24 mouse cellular contexts compared by ENCODE assay signal in genomic region chr8:104787049-104787448, GRCm38 (mm10). TPM values are rescaled to one million over a fixed set of nuclear protein-coding genes. Genes with fewer than 3 reads are reported as not detected.
A peak's percentile ranks its signal among the peaks of the same experiment; 100 is the strongest.
DNase-seq lines count a peak whose midpoint lies in the region; ATAC-seq and TF ChIP-seq lines count a peak whose summit lies in the region.
"Had no signal": no experiment of that assay in that cellular context is flagged by ENCODE, and none has a peak within 500 bp of the region (broad histone marks: within the 10 kb centered on the region; RNA-seq: fewer than 3 reads in every experiment).

No protein-coding gene starts in this region.

- H3K27me3 ChIP-seq in C2C12 (ENCODE audit: control insufficient read depth, insufficient read depth, insufficient read length) (no peaks in the 10 kb centered on the region), Patski (peaks cover 6% of the 10 kb centered on the region)
- H3K27me3 ChIP-seq: CH12.LX; embryonic facial prominence, embryonic 12.5 days; heart, embryonic 15.5 days; limb, embryonic 13.5 days had no signal

- H3K79me3 ChIP-seq in C2C12 (ENCODE audit: low read depth), result no peaks in the 10 kb centered on the region

- intact Hi-C loops in left cerebral cortex, postnatal 10 days (cut with DNase I), result no loop called here
- intact Hi-C loops in left cerebral cortex, postnatal 25 days (cut with DNase I), result no loop called here

- in situ Hi-C loops in Patski (cut with MboI; ENCODE audit: low pct_unique_long_range_greater_than_20kb), result no loop called here

- H3ac ChIP-seq in C2C12 (ENCODE audit: control insufficient read depth, insufficient read length, low read depth), result no peak overlapping the region

- TF ChIP-seq CTCF in C2C12 (IDR thresholded peaks at IDR 0.05; ENCODE audit: control insufficient read depth, insufficient read depth, insufficient read length) (no peak), Patski (IDR thresholded peaks at IDR 0.05) (no peak)

- POLR2A ChIA-PET in Patski (lab: Charles Lee), result no interaction called here

- no peak overlapping the region for H3K4me3 ChIP-seq in C2C12 (ENCODE audit: insufficient read depth, poor library complexity, severe bottlenecking)
- H3K4me3 ChIP-seq: embryonic facial prominence, embryonic 12.5 days; forebrain, embryonic 10.5 days; heart, embryonic 15.5 days; limb, embryonic 13.5 days had no signal

- CTCF ChIA-PET in Patski (lab: Charles Lee), result interaction anchor here (0.8 to 1.2 kb wide), 2 partner anchors 17 to 21 kb away, joined by 3 to 4 read pairs; no protein-coding TSS in a partner anchor

- ATAC-seq in Patski, result peak; percentile 85
- ATAC-seq: midbrain, embryonic 16.5 days had no signal

- peak; percentile 7 for DNase-seq in left cerebral cortex, adult 11 months (ENCODE audit: low spot score)
- DNase-seq in left cerebral cortex, postnatal 10 days (ENCODE audit: extremely low spot score in 1 of 2, low spot score in 2 of 2), result no peak
- peak; percentile 31 for DNase-seq in Patski (ENCODE audit: low read depth, low spot score)
- DNase-seq in left cerebral cortex, postnatal 25 days (ENCODE audit: low spot score in 2 of 2), result peak; percentile 11 to 78
- no peak for DNase-seq in thymus, adult 18-20 months
- no peak for DNase-seq in lung, postnatal 14 days
- no peak for DNase-seq in heart, adult 18-20 months
- DNase-seq: cerebellum, adult 18-20 months; kidney, adult 9 months; thymus, postnatal 25 days had no signal

- H3K79me2 ChIP-seq in C2C12 (ENCODE audit: control insufficient read depth, insufficient read depth), result no peaks in the 10 kb centered on the region

- no peaks in the 10 kb centered on the region for H3K36me3 ChIP-seq in C2C12 (ENCODE audit: control insufficient read depth, insufficient read depth)
- H3K36me3 ChIP-seq: embryonic facial prominence, embryonic 12.5 days; forebrain, embryonic 10.5 days; heart, embryonic 15.5 days; limb, embryonic 13.5 days had no signal

TF ChIP-seq in C2C12, 6 proteins besides CTCF, POLR2A, EP300 and RAD21:
- TF ChIP-seq FOSL1 (IDR thresholded peaks at IDR 0.05; ENCODE audit: insufficient read depth, low read length, poor library complexity, severe bottlenecking), result peak; percentile 93
- TF ChIP-seq CEBPB (IDR thresholded peaks at IDR 0.05; ENCODE audit: low read depth), result peak; percentile 3
- no peak for TF ChIP-seq MAX (IDR thresholded peaks at IDR 0.05)
- no peak for TF ChIP-seq MYOG (IDR thresholded peaks at IDR 0.05; ENCODE audit: control insufficient read depth, extremely low read depth, insufficient read length)

RNA-seq across cellular contexts. Expression of gene Ces2b, which starts 44.3 kb away (rescaled TPM):
- total RNA-seq in left cerebral cortex, postnatal 10 days (2021), result under 1 TPM; 0.26 to 0.45 TPM
- polyA plus RNA-seq in C2C12 (2012; fragmentation: generic; extraction: Trizol), result not detected
- polyA plus RNA-seq in Patski (2021), result not detected
- under 1 TPM; 0.16 to 0.46 TPM for total RNA-seq in left cerebral cortex, postnatal 25 days (2021)
- under 1 TPM; 0.22 to 0.44 TPM for total RNA-seq in heart, adult 18-20 months (2021)
- total RNA-seq: CH12.LX; common myeloid progenitor, adult 5-6 weeks; hematopoietic stem cell, adult 5-6 weeks; megakaryocyte, adult 5-6 weeks had no signal
- polyA plus RNA-seq: limb, embryonic 13.5 days had no signal

RNA-seq across cellular contexts. Expression of gene Ces2a, which starts 53.2 kb away (rescaled TPM):
- total RNA-seq in left cerebral cortex, postnatal 10 days (2021), result not detected
- polyA plus RNA-seq in C2C12 (2012; fragmentation: generic; extraction: Trizol) (not detected), Patski (2021) (not detected)
- not detected for total RNA-seq in left cerebral cortex, postnatal 25 days (2021)
- not detected for total RNA-seq in heart, adult 18-20 months (2021)
- total RNA-seq: CH12.LX; common myeloid progenitor, adult 5-6 weeks; gastrocnemius, adult 18-20 months; hematopoietic stem cell, adult 5-6 weeks; layer of hippocampus, postnatal 14 days; megakaryocyte, adult 5-6 weeks had no signal
- polyA plus RNA-seq: brain, embryonic 14.5 days; embryonic facial prominence, embryonic 12.5 days; forebrain, embryonic 10.5 days; heart, embryonic 15.5 days; limb, embryonic 13.5 days; lung, embryonic 16.5 days; midbrain, embryonic 16.5 days had no signal

RNA-seq across cellular contexts. Expression of gene Ces2c, which starts 59.8 kb away (rescaled TPM):
- not detected for total RNA-seq in left cerebral cortex, postnatal 10 days (2021)
- polyA plus RNA-seq in C2C12 (2012; fragmentation: generic; extraction: Trizol) (not detected), Patski (2021) (not detected)
- not detected for total RNA-seq in left cerebral cortex, postnatal 25 days (2021)
- not detected for total RNA-seq in heart, adult 18-20 months (2021)
- total RNA-seq: common myeloid progenitor, adult 5-6 weeks; layer of hippocampus, postnatal 14 days; megakaryocyte, adult 5-6 weeks had no signal
- polyA plus RNA-seq: brain, embryonic 14.5 days; embryonic facial prominence, embryonic 12.5 days; forebrain, embryonic 10.5 days; heart, embryonic 15.5 days; limb, embryonic 13.5 days; lung, embryonic 16.5 days; midbrain, embryonic 16.5 days had no signal

Comparison
In these comparisons a context has a peak if more than half of its experiments do, and no peak if none do; other contexts are left out.
1. DNase-seq: peak in left cerebral cortex, adult 11 months (single experiment), Patski (single experiment) and left cerebral cortex, postnatal 25 days (2 of 2); none in left cerebral cortex, postnatal 10 days (0 of 2), thymus, adult 18-20 months (0 of 2), lung, postnatal 14 days (single experiment) and heart, adult 18-20 months (0 of 2).